Mouse (Mus musculus) left cerebral cortex, postnatal 10 days (tissue): ENCODE measurements around the gene Mical3. TPM values are rescaled to one million over a fixed set of nuclear protein-coding genes. Genes with fewer than 3 reads are reported as not detected.
A peak's percentile ranks its signal among the peaks of the same experiment; 100 is the strongest.

Experiments used
- DNase-seq, 2 experiments: peaks; one replicate each; pipeline ENCODE4 v3.0.0; 2021 to 2022; ENCODE audit warnings: low spot score in 2 of 2, mixed read lengths in 1 of 2; ENCODE audit errors: extremely low spot score in 1 of 2
- intact Hi-C: fragments of 180-260 bp; cut with DNase I; formaldehyde crosslinking; loops from one replicate; pipeline ENCODE4 v1.15.1; 2025
- total RNA-seq, 2 experiments: library from RNA; stranded (reverse); gene quantifications; 2 replicates each; pipeline ENCODE4 v1.2.3; 2021

Gene Mical3
- total RNA-seq, 2 experiments from 2014 or later, result 110 to 111 TPM

- intact Hi-C loops, result no loop called here
- no peak for DNase-seq
Measured at GRCm38 (mm10) chr6:121037086-121037485, 93.7 kb downstream of the Mical3 start.

- DNase-seq, result no peak
- intact Hi-C loops, result no loop called here
Measured at GRCm38 (mm10) chr6:121035929-121036328, 94.9 kb downstream of the Mical3 start.

- intact Hi-C loops, result no loop called here
- DNase-seq, result no peak
Measured at GRCm38 (mm10) chr6:121035268-121035667, 95.5 kb downstream of the Mical3 start.

GRCm38 (mm10) chr6:121033250-121033649 is 97.5 kb downstream of the Mical3 start:
- DNase-seq, result no peak
- intact Hi-C loops, result no loop called here

- no peak for DNase-seq
- intact Hi-C loops, result no loop called here
Measured at GRCm38 (mm10) chr6:121031370-121031769, 99.4 kb downstream of the Mical3 start.

GRCm38 (mm10) chr6:121029897-121030589 is 100.8 kb downstream of the Mical3 start:
- intact Hi-C loops, result loop anchor here (5.0 kb wide), 1 partner anchor 97 kb away; no protein-coding TSS in a partner anchor
- no peak for DNase-seq

- no peak for DNase-seq
- intact Hi-C loops, result loop anchor here (5.0 kb wide), 1 partner anchor 99 kb away; no protein-coding TSS in a partner anchor
Measured at GRCm38 (mm10) chr6:121028514-121028913, 102.3 kb downstream of the Mical3 start.

- DNase-seq, result peak; percentile 56 to 65
- intact Hi-C loops, result loop anchor here (5.0 kb wide), 1 partner anchor 100 kb away; no protein-coding TSS in a partner anchor
Measured at GRCm38 (mm10) chr6:121027314-121027713, 103.5 kb downstream of the Mical3 start.

GRCm38 (mm10) chr6:121026866-121027265 is 103.9 kb downstream of the Mical3 start:
- no peak for DNase-seq
- intact Hi-C loops, result loop anchor here (5.0 kb wide), 1 partner anchor 100 kb away; no protein-coding TSS in a partner anchor

GRCm38 (mm10) chr6:121026019-121026584 is 104.7 kb downstream of the Mical3 start:
- intact Hi-C loops, result loop anchor here (5.0 kb wide), 1 partner anchor 101 kb away; no protein-coding TSS in a partner anchor
- DNase-seq, result no peak

GRCm38 (mm10) chr6:121018147-121018546 is 112.7 kb downstream of the Mical3 start:
- intact Hi-C loops, result loop anchor here (5.0 to 10.0 kb wide), 2 partner anchors 89 to 157 kb away; no protein-coding TSS in a partner anchor
- DNase-seq, result no peak

- intact Hi-C loops, result loop anchor here (5.0 to 10.0 kb wide), 2 partner anchors 90 to 157 kb away; no protein-coding TSS in a partner anchor
- peak in 1 of 2 experiments; percentile 52 for DNase-seq
Measured at GRCm38 (mm10) chr6:121017436-121018031, 113.3 kb downstream of the Mical3 start.

GRCm38 (mm10) chr6:121016097-121016496 is 114.7 kb downstream of the Mical3 start:
- intact Hi-C loops, result loop anchor here (5.0 to 10.0 kb wide), 2 partner anchors 91 to 159 kb away; no protein-coding TSS in a partner anchor
- no peak for DNase-seq

- intact Hi-C loops, result loop anchor here (10.0 kb wide), 1 partner anchor 160 kb away; no protein-coding TSS in a partner anchor
- no peak for DNase-seq
Measured at GRCm38 (mm10) chr6:121014339-121014738, 116.5 kb downstream of the Mical3 start.

- peak in 1 of 2 experiments; percentile 75 for DNase-seq
- intact Hi-C loops, result loop anchor here (10.0 kb wide), 1 partner anchor 161 kb away; no protein-coding TSS in a partner anchor
Measured at GRCm38 (mm10) chr6:121013750-121014149, 117.0 kb downstream of the Mical3 start.

GRCm38 (mm10) chr6:121011709-121012108 is 119.1 kb downstream of the Mical3 start:
- DNase-seq, result no peak
- intact Hi-C loops, result loop anchor here (10.0 kb wide), 1 partner anchor 163 kb away; no protein-coding TSS in a partner anchor

GRCm38 (mm10) chr6:121009651-121010050 is 121.1 kb downstream of the Mical3 start:
- intact Hi-C loops, result loop anchor here (10.0 kb wide), 1 partner anchor 165 kb away; no protein-coding TSS in a partner anchor
- DNase-seq, result no peak

- DNase-seq, result no peak
- intact Hi-C loops, result no loop called here
Measured at GRCm38 (mm10) chr6:121004959-121005358, 125.8 kb downstream of the Mical3 start.

GRCm38 (mm10) chr6:121002952-121003351 is 127.8 kb downstream of the Mical3 start:
- intact Hi-C loops, result no loop called here
- DNase-seq, result no peak
